Mouse (Mus musculus): ENCODE measurements around the gene Abca1. TPM values are rescaled to one million over a fixed set of nuclear protein-coding genes. Genes with fewer than 3 reads are reported as not detected.

Abca1 gene
- total RNA-seq, 2 experiments from 2014 or later = 4.8 to 9.4 TPM

- no peak for DNase-seq
These were observed 77.2 kb downstream of the Abca1 start for GRCm38 (mm10) chr4:53082451-53082850.

GRCm38 (mm10) chr4:53081851-53082250, 77.8 kb downstream of the Abca1 start:
- no peak for DNase-seq

GRCm38 (mm10) chr4:53080290-53080689, 79.4 kb downstream of the Abca1 start:
- DNase-seq = no peak

- no peak for DNase-seq
These were observed 80.8 kb downstream of the Abca1 start for GRCm38 (mm10) chr4:53078793-53079310.

DNA sequence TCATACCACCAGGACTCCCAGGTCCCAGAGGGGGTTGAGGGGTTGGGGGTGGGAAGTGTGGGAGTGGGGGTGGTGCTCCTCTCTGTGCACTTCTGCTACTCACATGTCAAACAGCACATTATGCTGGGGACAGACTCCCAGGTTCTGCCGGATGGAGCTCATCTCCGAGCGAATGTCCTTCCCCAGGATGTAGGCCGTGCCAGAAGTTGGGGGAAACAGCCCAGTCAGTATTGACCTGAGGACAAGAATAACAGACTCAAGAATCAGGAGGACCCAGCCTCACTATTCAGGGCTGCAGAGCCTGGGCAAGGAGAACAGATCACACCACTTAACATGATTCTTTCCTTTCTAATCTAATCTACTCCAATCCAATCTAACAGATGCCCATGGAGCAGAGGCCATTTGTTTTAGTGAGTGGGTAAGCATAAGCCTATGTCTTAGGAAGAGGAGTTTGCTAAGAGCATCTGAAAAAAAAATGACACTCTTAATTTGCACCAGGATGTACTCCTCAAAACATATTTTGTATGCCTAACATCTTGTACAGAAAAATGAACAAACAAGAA, 82.8 kb downstream of the Abca1 start:
- no peak for DNase-seq

GRCm38 (mm10) chr4:53073025-53073424, 86.7 kb downstream of the Abca1 start:
- no peak for DNase-seq

- no peak for DNase-seq
These were observed 97.2 kb downstream of the Abca1 start for GRCm38 (mm10) chr4:53062301-53063008.

DNA sequence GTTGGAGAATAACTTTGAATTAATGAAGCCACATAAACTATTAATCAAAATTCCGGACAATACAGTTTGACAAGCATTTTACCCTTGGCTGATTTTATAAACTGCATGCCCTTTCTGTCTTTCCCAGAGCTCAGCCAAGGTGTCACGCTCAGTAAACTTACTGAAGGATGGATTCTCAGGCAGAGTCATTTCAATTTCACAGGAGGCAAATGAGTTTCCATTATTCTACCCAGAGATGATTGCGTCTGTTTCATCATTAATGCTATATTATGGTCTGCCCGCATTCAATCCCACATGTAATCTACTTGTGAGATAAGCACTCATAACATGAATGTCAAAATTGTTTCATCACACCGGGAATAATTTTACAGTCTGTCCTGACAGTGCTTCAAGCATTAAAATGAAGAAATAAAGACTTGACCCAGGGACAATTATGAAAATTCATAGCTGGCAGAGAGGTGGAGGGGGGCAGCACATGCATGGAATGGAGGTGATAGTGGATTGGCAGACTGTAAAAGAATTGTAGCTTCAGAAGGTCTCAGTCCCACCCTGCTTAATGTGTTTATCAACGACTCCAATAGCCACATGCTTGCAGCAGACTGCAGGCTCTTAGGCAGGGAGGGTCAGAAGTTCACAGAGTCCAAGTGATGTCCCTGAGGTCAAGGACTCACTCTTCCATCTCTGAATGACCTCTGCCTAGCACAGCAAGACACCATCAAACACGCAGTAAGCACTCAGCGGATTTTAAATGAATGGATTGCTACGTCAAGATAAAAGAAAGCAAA, 113.3 kb downstream of the Abca1 start:
- no peak for DNase-seq

DNA sequence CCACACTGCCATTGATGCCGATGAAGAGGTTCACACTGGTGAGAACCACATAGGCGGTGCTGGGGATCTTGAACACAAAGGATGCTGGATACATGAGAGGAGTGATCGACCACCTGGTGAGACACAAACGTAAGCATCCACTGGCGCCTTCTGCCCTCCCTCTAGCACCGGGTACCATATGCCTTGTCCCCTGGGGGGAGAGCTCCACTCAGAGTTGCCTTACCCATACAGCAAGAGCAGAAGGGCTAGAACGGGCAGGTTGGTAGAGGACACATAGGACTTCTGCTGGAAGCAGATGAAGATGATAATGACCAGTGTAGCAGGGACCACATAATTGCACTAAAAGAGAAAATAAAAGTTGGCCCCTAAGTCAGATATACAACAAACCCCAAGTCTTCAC, 113.9 kb downstream of the Abca1 start:
- DNase-seq = no peak

DNA sequence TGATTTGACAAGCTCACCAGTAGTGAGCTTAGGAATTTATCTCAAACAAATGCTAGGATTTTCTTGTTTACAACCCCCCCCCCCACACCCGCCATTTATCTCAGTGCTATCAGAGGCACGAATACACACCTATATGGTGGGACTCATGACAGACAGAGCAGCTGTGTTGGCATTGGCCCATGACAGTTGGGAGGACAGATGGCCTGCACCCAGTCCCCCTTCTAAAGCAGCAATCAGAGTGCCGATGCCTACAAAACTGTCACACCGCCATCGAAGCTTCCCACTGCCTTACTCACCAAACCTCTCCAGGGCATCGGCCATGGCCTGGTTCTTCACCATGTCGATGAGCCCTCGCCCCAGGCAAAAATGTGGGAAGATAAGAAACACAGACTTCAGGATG, 115.9 kb downstream of the Abca1 start:
- no peak for DNase-seq

DNA sequence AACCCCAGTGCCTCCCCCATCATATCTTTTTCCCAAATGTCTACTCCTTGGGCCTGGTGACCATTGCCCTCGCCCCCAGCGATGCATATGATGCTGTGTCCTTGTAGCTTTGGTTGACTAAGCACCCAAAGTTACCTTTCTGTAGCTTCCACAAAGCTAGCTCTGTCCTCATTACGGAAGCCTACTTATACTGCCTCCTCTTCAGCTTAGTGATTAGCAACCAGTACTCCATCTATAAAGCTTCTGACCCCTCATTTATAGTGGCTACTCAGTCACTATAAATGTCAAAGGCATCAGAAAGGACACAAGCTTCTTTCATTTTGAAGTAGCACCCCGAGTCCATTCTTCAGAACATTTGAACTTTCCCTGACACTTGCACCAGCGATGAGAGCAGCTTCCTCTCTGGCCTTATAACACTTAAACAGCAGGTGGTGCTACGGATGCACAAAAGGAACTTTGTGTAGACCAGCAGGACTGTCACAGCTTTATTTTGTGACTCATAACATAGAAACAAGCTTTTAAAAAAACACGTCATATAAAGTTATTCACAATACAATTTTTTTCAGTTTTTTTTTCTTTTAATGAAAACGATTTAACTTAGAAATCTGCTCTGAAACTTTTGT, 129.3 kb downstream of the Abca1 start:
- DNase-seq = no peak

DNA sequence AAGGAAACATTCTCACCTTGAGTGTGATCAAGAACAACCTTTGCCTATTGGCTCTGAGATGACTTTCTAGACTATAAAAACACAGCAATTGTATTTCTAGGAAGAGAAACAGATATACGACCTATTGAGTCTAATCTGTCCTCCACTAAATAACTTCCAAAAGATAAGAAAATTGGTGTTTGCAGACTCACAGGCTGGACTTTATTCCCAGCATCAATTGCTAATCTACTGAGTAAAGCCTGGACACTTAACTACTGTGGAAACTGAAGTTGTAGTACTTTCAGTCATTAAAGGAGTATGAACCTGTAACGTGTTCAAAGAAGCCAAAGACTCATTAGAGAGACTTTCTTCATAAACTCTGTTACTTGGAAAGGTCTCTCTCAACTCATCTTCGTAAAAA, 131.9 kb downstream of the Abca1 start:
- no peak for DNase-seq

DNA sequence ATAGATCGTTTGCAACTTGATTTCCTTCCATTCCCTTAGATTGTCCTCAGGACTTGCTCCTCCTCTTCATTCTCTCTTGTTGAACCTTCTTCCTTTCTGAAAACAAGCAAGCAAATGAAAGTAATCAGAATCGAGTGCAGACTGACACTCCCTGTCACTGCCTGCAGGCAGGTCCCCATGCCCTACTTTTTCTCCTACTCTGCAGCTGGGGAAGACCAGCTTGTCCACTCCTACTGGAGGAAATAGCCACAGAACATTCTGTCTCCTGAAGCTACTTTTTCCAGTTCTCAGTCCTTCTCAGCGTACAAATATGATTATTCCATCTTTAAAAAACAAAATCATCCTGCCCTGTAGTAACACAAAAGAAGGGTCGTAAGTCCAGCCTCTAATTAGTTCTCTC, 135.3 kb downstream of the Abca1 start:
- DNase-seq = no peak

GRCm38 (mm10) chr4:53023189-53023925, 136.3 kb downstream of the Abca1 start:
- DNase-seq = no peak

DNA sequence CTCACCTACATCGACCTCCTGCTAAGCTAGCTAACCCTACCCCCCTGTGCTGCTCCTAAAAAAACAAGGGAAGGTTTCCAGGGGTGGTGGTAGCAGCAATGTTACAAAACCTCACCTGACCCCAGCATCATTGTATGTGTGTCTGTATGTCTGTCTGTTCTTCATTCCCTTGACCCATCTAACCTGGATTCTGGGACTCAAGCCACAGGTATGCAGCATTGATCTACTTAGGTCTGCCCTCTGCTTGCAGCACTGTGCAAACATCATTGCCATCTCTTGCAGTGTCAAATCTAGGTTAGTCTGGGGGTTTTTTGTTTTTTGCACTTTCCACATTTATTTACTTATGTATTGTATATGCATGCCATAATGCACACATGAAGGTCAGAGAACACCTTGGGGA, 141.3 kb downstream of the Abca1 start:
- DNase-seq = no peak

GRCm38 (mm10) chr4:53015024-53015423, 144.7 kb downstream of the Abca1 start:
- DNase-seq = no peak

GRCm38 (mm10) chr4:53014421-53014820, 145.3 kb downstream of the Abca1 start:
- DNase-seq = no peak

- DNase-seq = peak; percentile 94
These were observed 147.8 kb downstream of the Abca1 start, which contains the start of gene Nipsnap3b for GRCm38 (mm10) chr4:53011732-53012361. Nipsnap3b (plus strand) TSS chr4:53011880.

DNA sequence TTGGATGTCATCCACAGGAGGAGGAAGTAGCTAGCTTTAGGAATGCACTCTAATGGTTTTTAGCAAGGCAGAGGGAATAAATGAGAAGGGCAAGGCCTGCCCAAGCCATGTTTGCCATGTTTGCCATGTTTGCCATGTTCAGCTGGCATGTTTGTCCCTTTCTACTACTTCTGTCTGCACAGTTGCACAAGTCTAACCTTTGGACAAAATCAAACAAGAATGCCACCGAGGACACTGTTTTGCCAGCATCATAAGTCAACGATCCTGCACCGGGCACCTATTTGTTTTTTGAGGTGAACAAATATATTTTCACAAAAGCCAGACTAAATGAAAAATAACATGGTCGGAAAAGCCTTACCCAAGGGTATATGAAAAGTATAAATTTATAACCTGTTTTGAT, 149.8 kb downstream of the Abca1 start:
- no peak for DNase-seq

- DNase-seq = no peak
These were observed 150.5 kb downstream of the Abca1 start for GRCm38 (mm10) chr4:53009183-53009582.

DNA sequence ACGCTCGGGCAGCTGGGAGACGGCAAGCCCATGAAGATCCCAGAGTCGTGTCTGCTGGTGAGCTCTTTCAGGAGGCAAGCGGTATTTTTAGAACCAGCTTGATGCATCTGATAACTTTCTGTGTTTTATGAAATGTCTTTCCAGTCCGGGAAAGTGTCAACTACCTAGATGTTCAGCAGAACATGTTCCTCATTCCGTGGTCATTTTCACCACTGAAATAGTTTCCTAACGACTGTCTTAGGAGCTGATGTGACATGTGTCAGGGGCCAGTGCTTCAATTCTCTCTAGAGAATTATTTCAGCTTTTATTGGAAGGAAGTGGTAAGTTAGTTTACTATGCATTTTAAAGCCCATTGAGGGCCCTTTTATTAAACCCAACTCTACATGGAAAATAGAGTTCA, 159.5 kb downstream of the Abca1 start:
- DNase-seq = no peak
